Comparison of ENCODE assay signal across 27 mouse cellular contexts in the genomic region with DNA sequence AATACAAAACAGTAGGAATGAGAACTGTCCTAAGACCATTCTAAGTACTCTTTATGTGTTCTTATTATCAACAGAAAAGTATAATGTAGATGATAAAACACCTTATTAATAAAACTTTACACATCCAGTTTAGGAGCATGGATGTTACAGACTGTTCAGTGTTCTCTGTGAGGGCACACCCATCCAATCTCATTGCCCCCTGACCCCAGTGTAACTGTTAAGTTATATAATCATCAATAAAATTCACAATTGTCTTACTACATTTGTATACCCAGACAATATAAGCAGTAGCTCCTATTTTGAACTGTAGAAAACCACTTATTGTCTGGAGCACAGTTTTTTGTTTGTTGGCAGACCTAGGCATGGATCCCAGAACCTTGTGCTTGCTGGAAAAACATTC. TPM values are rescaled to one million over a fixed set of nuclear protein-coding genes. Genes with fewer than 3 reads are reported as not detected.
DNase-seq lines count a peak whose midpoint lies in the region; ATAC-seq lines count a peak whose summit lies in the region.
"Had no signal": no experiment of that assay in that cellular context is flagged by ENCODE, and none has a peak within 500 bp of the region (broad histone marks: within the 10 kb centered on the region; RNA-seq: fewer than 3 reads in every experiment).

No protein-coding gene starts in this region.

- no peaks in the 10 kb centered on the region for H3K9me3 ChIP-seq in heart, embryonic 10.5 days
- H3K9me3 ChIP-seq in heart, embryonic 15.5 days (replicated peaks) = no peaks in the 10 kb centered on the region
- H3K9me3 ChIP-seq in intestine, embryonic 16.5 days (ENCODE audit: control insufficient read depth, low read length) = no peaks in the 10 kb centered on the region
- H3K9me3 ChIP-seq: forebrain, embryonic 12.5 days; hindbrain, embryonic 12.5 days; liver, embryonic 12.5 days had no signal

- H3K4me2 ChIP-seq in heart, embryonic 15.5 days = no peak overlapping the region
- no peak overlapping the region for H3K4me2 ChIP-seq in intestine, embryonic 16.5 days (ENCODE audit: low read depth, low read length)
- H3K4me2 ChIP-seq: forebrain, embryonic 12.5 days; hindbrain, embryonic 12.5 days; liver, embryonic 12.5 days; midbrain, embryonic 11.5 days had no signal

- H3K4me1 ChIP-seq in heart, embryonic 10.5 days = peaks cover 42% of the 10 kb centered on the region
- peaks cover 52% of the 10 kb centered on the region for H3K4me1 ChIP-seq in heart, embryonic 15.5 days (replicated peaks)
- no peaks in the 10 kb centered on the region for H3K4me1 ChIP-seq in intestine, embryonic 16.5 days (ENCODE audit: control insufficient read depth, insufficient read depth, low read length)
- H3K4me1 ChIP-seq: hindbrain, embryonic 12.5 days had no signal

- H3K27ac ChIP-seq in heart, embryonic 10.5 days = peak overlapping the region; percentile 80
- H3K27ac ChIP-seq in heart, embryonic 15.5 days = peak overlapping the region; percentile 50
- peak overlapping the region; percentile 43 for H3K27ac ChIP-seq in intestine, embryonic 16.5 days (ENCODE audit: low read length)
- H3K27ac ChIP-seq: forebrain, embryonic 12.5 days; hindbrain, embryonic 12.5 days; hindbrain, postnatal 0 days; liver, embryonic 12.5 days; stomach, postnatal 0 days had no signal

- no peak for DNase-seq in heart, embryonic 10.5 days (ENCODE audit: low spot score)
- DNase-seq in heart, adult 9 months (ENCODE audit: low spot score in 2 of 2) = no peak
- DNase-seq in heart, adult 8-10 months (ENCODE audit: low spot score) = no peak
- DNase-seq in cerebellum, adult 9-10 months = no peak
- no peak for DNase-seq in thymus, adult 18-20 months
- DNase-seq: adrenal gland, postnatal 14 days; cerebellum, adult 11-12 months; cerebellum, postnatal 10 days; gastrocnemius, postnatal 10 days; kidney, adult 11 months; kidney, postnatal 14 days; liver, postnatal 0 days; lung, postnatal 36 days; right cerebral cortex, postnatal 4 days; thymus, adult 2 months; thymus, postnatal 36 days had no signal

- H3K27me3 ChIP-seq in heart, embryonic 10.5 days (ENCODE audit: insufficient read depth, poor library complexity, severe bottlenecking) = no peaks in the 10 kb centered on the region
- no peaks in the 10 kb centered on the region for H3K27me3 ChIP-seq in heart, embryonic 15.5 days
- no peaks in the 10 kb centered on the region for H3K27me3 ChIP-seq in intestine, embryonic 16.5 days (replicated peaks; ENCODE audit: control insufficient read depth, insufficient read depth, low read length)
- H3K27me3 ChIP-seq: forebrain, embryonic 12.5 days; hindbrain, embryonic 12.5 days; liver, embryonic 12.5 days; Patski had no signal

- H3K4me3 ChIP-seq in heart, embryonic 10.5 days = no peak overlapping the region
- H3K4me3 ChIP-seq in heart, embryonic 15.5 days = no peak overlapping the region
- H3K4me3 ChIP-seq in intestine, embryonic 16.5 days (ENCODE audit: low read length) = no peak overlapping the region
- H3K4me3 ChIP-seq: erythroblast, embryonic 14.5 days; forebrain, embryonic 12.5 days; hindbrain, embryonic 12.5 days; liver, embryonic 12.5 days had no signal

- peaks cover 65% of the 10 kb centered on the region for H3K36me3 ChIP-seq in heart, embryonic 10.5 days
- peaks cover 36% of the 10 kb centered on the region for H3K36me3 ChIP-seq in heart, embryonic 15.5 days
- H3K36me3 ChIP-seq in intestine, embryonic 16.5 days (ENCODE audit: control insufficient read depth, insufficient read depth, low read length) = 0 out of 2 replicates have a peak, but pooled peaks cover 4% of the 10 kb centered on the region
- H3K36me3 ChIP-seq: forebrain, embryonic 12.5 days; hindbrain, embryonic 12.5 days had no signal

- no peak for ATAC-seq in heart, embryonic 15.5 days (replicated peaks; ENCODE audit: insufficient number of reproducible peaks, insufficient read depth, low FRiP score, low read depth)
- peak; percentile 53 for ATAC-seq in intestine, embryonic 16.5 days
- ATAC-seq: hindbrain, postnatal 0 days; liver, embryonic 12.5 days; liver, postnatal 0 days; midbrain, embryonic 16.5 days; Patski had no signal

- H3K9ac ChIP-seq in heart, embryonic 15.5 days = no peak overlapping the region
- no peak overlapping the region for H3K9ac ChIP-seq in intestine, embryonic 16.5 days (ENCODE audit: low read depth, low read length)
- H3K9ac ChIP-seq: forebrain, embryonic 12.5 days; hindbrain, embryonic 12.5 days; liver, embryonic 12.5 days; liver, postnatal 0 days had no signal

RNA-seq across cellular contexts. Expression of a gene that starts 13.9 kb away (rescaled TPM):
- polyA plus RNA-seq in heart, embryonic 10.5 days (2016; fragmentation: Nextera tagmentation; extraction: Ambion mirVana) = 444 and 807 TPM in 2 replicates
- polyA plus RNA-seq in heart, embryonic 15.5 days (2015; fragmentation: Nextera tagmentation; extraction: Ambion mirVana) = 463 and 501 TPM in 2 replicates
- 100 to 1,000 TPM; 159 to 174 (median 169) TPM for total RNA-seq in heart, adult 8-10 months (2022)
- polyA plus RNA-seq in intestine, embryonic 16.5 days (2015; fragmentation: Nextera tagmentation; extraction: Ambion mirVana) = 47.6 and 51.3 TPM in 2 replicates
